Comparison of ENCODE assay signal across 8 mouse cellular contexts in genomic region chr8:105602540-105602939, GRCm38 (mm10). TPM values are rescaled to one million over a fixed set of nuclear protein-coding genes. Genes with fewer than 3 reads are reported as not detected.
"Had no signal": no experiment of that assay in that cellular context is flagged by ENCODE, and none has a peak within 500 bp of the region (broad histone marks: within the 10 kb centered on the region; RNA-seq: fewer than 3 reads in every experiment).

No protein-coding gene starts in this region.

RNA-seq across cellular contexts. Expression of gene Agrp, which starts 34.7 kb away (rescaled TPM):
- total RNA-seq: common myeloid progenitor, adult 5-6 weeks; forebrain, postnatal 0 days; gastrocnemius, adult 8-10 months; granulocyte monocyte progenitor cell, adult 5-6 weeks; heart, adult 18-20 months; heart, adult 2 months; heart, adult 8-10 months had no signal
- polyA plus RNA-seq: erythroblast, embryonic 14.5 days had no signal
